Mouse (Mus musculus) T-cell, adult 2 months (primary cell): ENCODE data around the gene 4931428F04Rik.
"Not testable (repeated sequence)": the region's sequence is repeated elsewhere in the genome, so short reads cannot be mapped to it uniquely, and the experiment has no call there.

ENCODE experiments used
- DNase-seq: peaks from one replicate; pipeline ENCODE4 v3.0.0; 2022; ENCODE audit warnings: low spot score

The 4931428F04Rik gene

DNA sequence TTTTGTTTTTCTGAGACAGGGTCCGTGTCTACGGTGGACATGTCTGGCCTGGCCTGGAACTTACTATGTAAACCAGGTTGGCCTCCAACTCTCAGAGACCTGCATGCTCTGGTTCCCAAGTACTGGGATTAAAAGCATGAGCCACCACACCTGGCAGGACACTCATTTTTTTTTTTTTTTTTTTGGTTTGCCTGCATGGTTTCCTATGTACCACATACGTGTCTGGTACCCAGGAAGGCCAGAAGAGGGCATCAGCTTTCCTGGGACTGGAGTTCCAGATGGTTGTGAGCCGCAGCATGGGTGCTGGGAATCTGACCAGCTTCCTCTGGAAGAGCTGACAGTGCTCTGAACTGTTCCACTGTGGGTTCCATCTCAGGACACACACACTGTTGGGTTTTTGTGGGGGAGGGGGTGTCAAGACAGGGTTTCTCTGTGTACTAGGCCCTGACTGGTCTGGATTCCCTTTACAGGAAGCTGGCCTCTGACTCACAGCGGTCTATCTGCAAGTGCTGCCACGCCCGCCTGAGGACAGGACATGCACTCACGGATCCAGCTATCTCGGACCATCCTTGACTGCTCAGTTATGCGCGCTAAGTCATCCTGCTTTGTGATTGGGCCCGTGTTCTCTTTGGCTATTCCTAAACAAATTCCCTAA lies 28.2 kb downstream of the 4931428F04Rik start:
- no peak for DNase-seq

DNA sequence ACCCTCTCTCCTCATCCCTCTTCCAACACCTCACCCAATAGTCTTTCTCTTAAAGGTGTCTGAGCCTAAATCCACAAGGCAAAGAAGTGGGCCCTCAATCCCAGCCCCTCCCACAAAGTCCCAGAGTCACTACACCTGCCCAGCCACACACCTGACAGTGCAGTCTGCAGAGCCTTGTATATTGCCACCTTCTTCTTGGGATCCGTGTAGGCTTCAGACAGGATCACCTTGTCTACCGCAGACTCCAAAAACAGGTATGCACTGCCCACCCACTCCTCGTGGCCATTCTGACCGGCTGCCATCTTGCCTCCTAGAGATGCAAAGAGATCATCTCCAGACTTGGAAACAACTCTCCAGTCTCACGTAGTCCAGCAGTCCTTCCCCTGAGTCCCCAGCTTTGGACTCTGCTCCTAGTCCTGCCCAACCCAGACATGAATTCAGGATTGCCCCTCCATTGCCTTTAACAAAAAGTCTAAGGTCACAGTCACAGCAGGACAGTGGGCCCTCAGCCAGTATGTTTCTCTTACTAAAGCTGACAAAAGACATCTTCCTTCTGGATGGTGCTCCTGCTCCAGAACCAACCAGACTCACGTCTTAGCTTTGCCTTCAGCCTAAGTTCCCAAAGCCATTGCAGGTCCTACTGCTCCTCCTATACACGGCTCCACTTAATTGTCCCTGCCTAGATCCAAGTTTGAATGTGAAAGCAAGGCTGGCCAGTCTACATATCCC lies 29.1 kb downstream of the 4931428F04Rik start:
- DNase-seq: no peak

DNA sequence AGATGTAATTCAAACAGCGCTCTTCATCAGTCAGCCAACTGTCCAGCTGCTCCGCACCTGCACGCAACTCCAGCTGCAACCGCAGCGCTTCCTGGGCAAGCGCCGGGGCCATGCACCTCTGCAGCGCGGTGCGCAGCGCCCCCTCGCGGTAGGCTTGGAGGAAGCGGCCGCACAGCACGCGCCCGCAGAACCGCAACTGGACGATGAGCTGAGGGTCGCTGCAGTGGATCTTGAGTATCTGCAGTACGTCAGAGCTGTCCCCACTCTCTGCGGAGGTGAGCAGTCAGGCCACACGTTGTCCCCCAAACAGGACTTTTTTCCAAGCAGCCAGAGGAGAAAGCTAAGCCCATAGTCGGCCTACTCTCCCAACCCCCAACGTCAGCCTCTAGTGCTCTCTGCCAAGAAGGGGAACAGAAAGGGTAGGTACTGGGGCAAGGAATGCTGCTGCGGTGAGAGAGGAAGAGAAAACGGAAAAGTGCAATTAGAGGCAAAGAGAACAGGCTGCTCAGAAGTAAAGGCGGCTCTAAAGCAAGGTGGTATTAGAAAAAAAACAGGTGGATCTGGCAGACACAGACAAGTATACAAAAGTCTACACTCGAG lies 29.8 kb downstream of the 4931428F04Rik start:
- peak; percentile 57 for DNase-seq

DNA sequence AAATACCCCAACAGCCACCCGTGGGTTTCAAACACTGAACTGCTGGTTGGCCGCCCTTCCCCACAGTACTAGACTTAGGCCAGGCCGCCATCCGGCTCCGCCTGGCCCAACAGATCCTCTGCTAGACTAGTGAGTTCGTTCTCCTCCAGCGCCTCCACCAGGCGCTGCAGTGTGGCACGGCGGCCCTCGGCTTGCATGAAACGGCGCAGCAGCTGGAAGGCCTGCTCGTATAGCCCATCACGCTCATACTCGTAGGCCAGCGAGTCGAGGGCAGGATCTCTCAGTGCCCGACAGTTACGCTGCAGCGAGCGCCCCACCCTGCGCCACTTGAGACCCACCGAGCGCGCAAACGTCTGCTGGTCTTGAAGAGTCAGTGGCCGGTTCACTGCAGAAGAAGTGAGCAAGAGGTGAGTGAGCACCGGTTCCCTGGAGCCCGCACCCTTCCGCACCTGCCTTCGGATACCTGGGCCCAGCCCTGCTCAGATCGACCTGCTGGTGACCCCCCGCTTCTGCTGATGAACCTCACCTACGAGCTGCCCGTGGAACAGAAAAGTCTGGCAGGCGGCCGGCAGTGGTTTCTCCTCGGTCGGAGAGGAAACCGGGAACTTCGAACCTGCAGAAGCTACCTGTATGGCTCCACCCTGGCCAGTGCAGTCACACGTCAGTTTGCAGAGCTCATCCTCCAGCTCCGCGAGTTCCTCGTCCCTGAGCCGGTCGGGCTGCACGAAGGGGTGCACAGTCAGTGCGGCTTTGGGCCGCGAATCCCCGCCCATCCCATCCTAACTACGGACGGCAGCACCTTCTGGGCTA lies 30.5 kb downstream of the 4931428F04Rik start:
- DNase-seq: no peak

DNA sequence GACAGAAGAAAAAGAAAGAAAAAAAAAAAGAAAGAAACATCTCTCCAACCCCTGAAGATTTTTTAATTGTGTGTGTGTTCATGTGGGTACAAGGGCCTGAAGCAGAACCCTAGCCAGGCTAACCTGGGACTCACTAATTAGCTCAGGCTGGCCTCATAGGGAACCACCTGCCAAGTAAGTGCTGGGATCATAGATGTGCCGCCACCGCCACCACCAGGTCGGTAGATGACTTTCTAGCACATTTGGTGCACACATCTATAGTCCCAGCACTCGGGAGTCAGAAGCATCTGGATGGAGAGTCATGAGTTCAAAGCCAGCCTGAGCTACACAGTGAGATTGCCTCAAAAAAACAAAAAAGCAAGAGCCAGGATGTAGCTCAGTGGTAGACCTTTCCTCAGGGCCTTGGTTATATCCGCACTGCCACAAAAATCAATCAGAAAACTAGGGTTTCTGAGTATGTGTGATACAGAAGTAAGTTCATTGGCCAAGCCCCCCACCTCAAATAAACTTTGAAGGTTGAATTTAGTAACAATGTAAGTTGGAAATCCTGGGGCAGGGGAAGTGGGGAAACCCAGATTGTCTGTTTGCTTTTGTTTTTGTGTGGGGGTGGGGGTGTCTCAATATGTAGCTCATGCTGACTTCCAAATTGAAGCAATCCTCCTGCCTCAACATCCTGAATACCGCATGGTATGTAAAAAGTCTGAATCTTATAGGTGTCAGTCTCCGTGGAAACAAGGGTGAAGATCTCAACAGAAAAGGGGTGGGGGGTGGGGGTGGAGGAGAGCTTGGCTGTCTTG lies 32.1 kb downstream of the 4931428F04Rik start:
- DNase-seq: no peak

DNA sequence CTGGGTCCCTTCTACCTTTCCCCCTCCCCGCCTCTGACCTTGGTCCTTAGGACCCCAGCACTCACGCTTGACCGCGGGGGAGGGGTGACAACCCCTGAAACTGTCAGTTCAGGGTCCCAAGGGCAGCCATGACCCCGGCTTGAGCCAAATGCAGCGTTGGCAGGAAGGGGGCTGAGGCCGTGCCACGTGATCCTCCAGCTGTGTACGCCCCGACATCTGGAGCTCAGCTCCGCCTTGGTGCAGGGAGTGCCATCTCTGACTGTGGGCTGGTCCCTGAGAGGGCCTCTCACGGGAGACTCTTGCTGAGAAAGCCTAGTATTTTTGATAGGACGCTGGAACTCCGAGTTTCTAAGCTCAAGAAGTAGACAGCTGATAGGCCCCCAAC lies 34.7 kb downstream of the 4931428F04Rik start, which contains the start of gene B3gnt9:
Gene B3gnt9, minus strand, starts transcription at position 188 of the 385 bp plus-strand sequence.
- DNase-seq: peak; percentile 61

DNA sequence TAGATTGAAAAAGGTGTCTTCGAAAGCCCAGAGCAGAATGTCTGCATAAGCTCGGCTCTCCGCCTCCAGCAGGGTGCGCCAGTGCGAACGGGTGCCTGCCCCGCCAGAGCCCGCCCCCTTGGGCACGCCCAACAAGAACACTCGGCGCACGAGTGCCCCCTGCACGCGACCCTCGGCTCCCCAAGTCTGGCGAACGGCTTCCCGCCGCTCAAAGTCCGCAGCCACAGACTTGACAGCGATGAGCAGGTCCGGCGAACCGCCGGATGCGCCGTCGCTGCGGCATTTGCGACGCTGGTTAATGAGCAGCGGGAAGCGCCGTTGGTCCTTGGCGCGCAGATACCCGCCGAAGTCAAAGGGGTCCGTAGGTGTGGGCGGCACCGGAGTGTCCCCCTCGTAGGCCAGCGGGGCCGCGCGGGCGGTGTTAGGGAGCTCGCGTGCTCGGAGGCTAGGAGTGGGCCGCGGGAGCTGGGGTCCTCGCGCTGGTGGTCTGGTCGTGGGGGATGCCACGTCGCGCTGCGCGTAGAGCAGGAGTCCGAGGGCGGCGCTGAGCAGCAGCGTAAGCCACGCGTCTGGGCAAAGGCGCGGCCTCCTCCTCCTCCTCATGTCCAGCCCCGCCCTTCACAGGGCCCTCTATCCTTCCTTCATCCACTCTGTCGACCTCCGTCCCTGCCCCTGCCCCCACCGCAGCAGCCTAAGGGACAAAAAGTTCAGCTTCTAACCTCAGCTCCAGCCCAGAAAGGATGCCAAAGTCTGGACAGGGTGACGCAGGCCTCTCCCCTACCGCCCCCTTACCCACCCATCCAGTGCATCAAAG lies 35.3 kb downstream of the 4931428F04Rik start:
- peak; percentile 85 for DNase-seq

DNA sequence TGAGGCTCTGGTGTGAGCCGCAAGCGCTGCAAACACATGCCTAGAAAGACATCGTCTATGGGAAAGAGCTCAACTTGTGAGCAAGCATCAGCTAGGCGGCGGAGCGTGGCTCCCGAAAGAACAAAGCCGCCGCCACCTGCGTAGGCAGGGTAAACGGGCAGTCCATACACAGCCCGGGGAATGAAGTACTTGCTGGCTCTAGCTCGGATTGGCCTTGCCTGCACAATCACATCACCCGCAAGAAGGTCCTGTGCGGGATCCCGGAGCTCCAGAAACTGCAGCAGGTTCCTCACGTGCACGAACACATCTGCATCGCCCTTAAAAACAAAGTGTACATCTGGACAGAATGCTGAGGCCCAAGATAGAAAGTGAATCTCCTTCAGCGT lies 35.9 kb downstream of the 4931428F04Rik start:
- DNase-seq: no peak

DNA sequence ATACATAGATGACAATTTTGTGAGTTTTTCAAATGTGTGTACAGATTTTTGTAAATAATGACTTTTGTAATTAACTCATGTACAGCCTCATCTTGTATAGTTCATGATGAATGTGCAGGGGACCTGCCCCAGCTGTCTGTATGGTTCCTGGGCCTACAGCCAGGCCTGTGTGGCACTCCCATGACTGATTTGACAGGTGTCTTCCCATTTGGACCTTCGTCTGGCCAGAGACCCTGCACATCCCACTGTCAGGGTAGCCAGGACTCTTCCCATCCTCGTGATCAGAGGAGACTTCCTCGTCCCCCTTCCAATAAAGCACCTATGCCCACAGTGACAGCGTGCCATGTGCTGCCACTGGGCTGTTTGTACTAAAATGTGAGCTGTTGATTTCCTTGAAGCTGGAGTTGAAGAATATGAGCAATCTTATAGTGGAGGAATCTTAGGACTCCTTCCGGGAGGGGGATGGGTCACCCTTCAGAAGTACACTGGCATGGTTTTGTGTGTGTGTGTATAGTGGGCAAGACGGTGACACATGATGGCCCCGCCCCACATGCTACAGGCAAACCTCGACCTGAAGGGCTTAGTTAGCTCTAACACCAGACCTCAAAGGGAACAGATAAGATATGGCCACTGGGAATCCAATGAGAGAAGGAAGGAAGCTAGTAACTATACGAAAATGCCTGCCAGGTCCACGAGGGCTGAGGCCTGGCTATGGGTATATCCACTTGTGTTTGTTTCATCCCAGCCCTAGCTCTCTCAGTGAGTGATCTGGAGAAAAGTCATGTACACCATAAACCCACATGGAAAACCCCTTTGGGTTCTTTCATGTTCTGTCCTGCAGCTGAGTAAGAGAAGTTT lies 36.8 kb downstream of the 4931428F04Rik start:
- no peak for DNase-seq

DNA sequence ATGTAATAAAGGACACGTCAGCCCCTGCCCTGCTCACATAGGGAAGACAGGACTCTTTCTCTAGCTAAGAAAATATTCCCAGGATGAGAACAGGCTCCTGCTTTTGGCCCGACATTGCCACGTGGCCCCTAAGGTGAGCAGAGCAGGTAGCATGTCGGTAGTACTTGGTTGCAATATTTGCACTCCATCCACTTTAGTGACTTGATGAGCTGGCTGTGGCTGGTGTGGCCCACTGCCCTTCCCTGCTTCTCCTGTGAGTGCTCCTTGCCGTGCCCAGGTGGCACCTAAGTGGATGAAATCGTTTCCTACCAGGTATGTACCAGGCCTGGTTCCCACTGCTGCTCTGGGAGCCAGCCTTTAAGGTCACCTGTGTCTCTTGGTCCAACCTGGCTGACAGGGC lies 37.7 kb downstream of the 4931428F04Rik start:
- no peak for DNase-seq

DNA sequence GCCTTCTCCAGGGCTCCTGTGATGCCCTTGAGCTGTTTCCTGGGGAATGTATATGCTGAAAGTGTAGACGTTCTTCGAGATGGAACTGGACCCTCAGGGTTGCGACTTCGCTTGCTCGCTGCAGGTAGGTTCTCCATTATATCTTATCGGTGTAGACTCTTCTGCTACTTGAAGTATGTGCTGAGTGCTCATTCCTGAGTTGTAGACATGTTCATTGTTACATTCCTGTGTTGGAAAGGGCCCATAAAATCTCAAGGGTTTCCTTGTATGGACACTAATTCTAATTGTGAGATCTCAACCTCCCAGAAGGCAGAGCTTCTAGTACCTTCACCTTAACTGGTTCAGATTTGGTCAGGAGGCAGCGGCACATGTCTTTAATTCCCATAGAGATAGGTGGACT lies 48.6 kb downstream of the 4931428F04Rik start:
- no peak for DNase-seq

DNA sequence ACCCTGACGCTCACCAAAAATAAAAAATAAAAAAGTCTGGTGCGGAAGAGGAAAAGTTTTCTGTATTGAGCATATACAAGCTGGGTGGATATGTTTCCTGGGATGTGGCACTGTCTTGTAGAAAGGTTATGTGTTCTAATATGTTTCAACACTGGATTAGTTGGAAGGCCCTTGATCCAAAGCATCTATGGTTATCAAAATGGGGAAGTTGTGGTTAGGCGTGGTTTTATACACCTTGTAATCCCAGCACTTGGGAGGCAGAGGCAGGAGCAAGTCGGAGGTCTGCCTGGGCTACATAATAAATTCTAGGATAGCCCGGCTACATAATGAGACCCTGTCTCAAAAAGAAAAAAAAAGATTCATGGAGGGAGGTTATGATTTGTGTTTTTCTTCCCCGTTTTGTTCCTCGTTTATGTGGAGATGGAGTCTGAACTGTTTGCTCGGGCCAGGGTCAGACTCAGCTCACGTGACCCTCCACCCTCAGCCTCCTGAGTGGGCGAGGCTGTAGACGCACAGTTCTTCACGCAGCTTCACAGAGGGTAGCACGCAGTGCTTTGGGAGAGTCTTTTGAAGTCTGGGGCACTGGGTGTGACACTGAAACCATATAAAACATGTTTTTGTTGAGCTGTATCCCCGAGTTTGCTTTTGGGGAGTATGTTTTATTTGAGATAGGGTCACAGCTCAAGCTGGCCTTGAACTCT lies 52.1 kb downstream of the 4931428F04Rik start:
- no peak for DNase-seq

DNA sequence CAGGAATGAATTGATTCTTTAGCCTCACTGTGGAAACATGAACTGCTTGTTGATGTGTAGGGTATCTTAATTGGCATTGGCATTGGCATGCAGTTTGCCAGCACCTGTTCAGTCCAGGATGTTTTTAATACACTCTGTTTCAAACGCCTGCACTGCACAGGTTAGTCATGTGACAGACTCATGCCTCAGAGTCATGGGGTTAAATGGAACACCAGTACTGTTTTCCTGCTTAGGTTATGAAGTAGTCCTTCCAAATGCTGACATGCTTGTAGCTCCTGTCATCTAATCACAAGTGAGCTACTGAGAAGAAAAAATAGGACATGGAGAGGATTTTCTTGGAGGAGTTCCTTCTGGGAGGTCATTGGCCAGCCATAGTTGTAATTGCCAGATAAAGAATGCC lies 54.5 kb downstream of the 4931428F04Rik start:
- DNase-seq: no peak

DNA sequence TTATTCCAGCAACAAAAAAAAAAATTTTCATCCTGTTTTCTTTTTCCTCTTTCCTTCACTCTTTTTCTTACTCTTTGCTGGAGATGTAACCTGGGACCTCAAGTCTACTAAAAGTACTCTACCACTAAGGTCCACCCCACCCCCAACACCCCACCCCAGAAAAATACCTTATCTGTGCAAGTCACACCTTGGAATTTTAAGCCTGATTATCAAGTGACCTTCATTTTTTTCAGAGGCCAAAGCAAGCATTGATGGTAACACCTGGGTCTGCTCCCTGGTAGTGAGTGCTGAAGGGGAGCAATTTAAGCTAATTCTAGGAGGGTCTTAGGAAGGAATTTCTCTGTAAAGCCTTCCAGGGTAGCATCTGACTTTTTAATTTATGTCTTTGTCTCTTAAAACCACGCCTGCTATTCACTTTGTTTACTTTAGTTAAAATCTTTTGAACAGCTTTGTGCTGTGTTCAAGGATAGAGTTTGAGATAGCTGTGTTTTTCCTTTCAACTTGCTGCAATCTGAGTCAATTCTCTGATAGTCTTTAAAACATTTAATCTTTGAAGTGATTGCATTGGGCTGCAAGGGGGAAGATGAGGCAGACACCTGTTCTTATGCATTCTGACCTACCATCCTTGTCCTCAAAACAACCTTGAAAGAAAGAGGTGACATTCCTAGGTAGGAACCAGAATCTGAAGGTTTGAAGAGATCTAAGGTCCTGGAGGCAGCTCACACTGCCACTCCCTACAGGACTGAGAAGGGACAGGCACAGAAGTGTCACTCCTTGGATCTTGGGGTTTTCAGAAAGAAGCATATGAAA lies 56.3 kb downstream of the 4931428F04Rik start:
- DNase-seq: no peak

DNA sequence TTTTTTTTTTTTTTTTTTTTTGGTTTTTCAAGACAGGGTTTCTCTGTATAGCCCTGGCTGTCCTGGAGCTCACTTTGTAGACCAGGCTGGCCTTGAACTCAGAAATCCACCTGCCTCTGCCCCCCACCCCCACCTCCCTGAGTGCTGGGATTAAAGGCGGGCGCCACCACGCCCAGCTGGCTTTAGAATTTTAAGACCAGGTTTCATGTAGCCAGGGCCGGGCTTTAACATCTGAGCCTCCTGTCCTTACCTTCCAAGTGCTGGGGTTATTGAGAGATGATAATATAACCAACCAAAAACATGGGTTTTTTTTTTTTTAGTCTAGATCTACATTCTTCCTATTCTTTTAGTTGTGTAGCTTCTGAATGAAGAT lies 57.4 kb downstream of the 4931428F04Rik start:
- DNase-seq: not testable (repeated sequence)

DNA sequence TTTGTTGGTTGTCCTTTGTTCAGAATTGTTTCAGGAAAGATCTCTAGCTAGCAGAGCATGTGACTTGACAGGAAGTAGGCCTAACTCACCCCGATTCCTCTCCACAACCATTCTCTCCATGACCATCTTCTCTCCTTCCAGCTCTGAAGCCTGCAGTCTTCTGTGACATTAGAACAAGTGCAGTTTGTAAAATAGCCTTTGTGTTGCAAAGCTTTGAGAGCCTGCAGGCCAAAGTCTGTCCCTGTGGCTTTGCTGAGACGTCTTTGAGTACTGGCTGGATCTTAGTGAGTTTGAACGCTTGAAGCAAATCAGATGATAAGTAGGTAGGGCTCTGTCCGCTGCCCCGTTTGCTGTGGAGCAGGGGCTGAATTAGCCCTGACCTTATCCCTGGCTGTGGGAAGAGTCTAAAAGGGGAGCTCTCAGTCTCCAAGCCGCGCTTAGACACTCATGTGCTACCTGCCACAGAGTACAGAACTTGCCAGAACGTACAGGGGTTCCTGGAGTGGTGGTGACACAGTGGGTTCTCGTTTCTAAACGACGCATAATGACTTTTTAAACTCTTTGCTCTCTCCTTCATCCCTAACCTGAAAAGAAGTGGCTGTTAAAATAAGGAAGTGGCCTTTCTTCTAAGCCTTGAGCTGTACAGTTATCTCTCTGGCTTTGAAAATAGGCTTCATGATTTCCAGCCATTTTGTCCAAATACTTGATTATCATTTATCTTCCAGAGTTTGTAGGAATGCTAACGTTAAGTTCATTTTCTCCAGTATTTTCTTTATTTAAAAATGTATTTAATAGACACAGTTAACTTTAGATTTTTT lies 58.0 kb downstream of the 4931428F04Rik start:
- no peak for DNase-seq
